Comparison of ENCODE assay signal across 7 mouse cellular contexts in genomic region chr10:53346506-53346905, GRCm38 (mm10). TPM values are rescaled to one million over a fixed set of nuclear protein-coding genes. Genes with fewer than 3 reads are reported as not detected.
A peak's percentile ranks its signal among the peaks of the same experiment; 100 is the strongest.
DNase-seq lines count a peak whose midpoint lies in the region; ATAC-seq and TF ChIP-seq lines count a peak whose summit lies in the region.

No protein-coding gene starts in this region.

- H3K27ac ChIP-seq in liver, embryonic 14.5 days = no peak overlapping the region
- no peak overlapping the region for H3K27ac ChIP-seq in liver, embryonic 11.5 days (ENCODE audit: low read depth, low read length)
- no peak overlapping the region for H3K27ac ChIP-seq in MEL (ENCODE audit: control insufficient read depth, low read depth, low read length)
- H3K27ac ChIP-seq in forebrain, embryonic 15.5 days (replicated peaks) = no peak overlapping the region

- DNase-seq in liver, embryonic 14.5 days (ENCODE audit: low read depth in 3 of 3, low spot score in 3 of 3) = no peak
- no peak for DNase-seq in liver, embryonic 11.5 days (ENCODE audit: low spot score)
- peak; percentile 79 for DNase-seq in MEL (ENCODE audit: low read depth, low spot score)
- DNase-seq in brain, embryonic 14.5 days (ENCODE audit: low read depth) = peak; percentile 75
- peak; percentile 14 for DNase-seq in layer of hippocampus, adult 9-11 months
- DNase-seq in retina, postnatal 7 days (ENCODE audit: low read depth, low spot score) = peak; percentile 21

- TF ChIP-seq POLR2A in MEL (IDR thresholded peaks at IDR 0.05; ENCODE audit: control insufficient read depth in 1 of 2, insufficient read depth in 1 of 2, low read depth in 1 of 2, low read length in 2 of 2, poor library complexity in 1 of 2) = no peak
- TF ChIP-seq POLR2A in brain, embryonic 14.5 days (IDR thresholded peaks at IDR 0.05; ENCODE audit: borderline replicate concordance, extremely low read depth, insufficient read depth, insufficient read length, poor library complexity, severe bottlenecking) = no peak

- peak; percentile 79 for TF ChIP-seq CTCF in liver, embryonic 14.5 days (IDR thresholded peaks at IDR 0.05; ENCODE audit: low read depth)
- TF ChIP-seq CTCF in MEL (IDR thresholded peaks at IDR 0.05 in 2 of 3, conservative IDR thresholded peaks at IDR 0.05 in 1 of 3; ENCODE audit: control insufficient read depth in 1 of 3, insufficient read depth in 1 of 3, low read depth in 2 of 3, low read length in 3 of 3, poor library complexity in 1 of 3, severe bottlenecking in 1 of 3) = peak; percentile 63 to 91 (median 87)
- TF ChIP-seq CTCF in brain, embryonic 14.5 days (IDR thresholded peaks at IDR 0.05; ENCODE audit: borderline replicate concordance, extremely low read depth, insufficient read depth, insufficient read length) = peak; percentile 76; the same call in 1 of the 2 replicates

- WGBS in liver, embryonic 14.5 days (ENCODE audit: insufficient replicate concordance) = 45% methylated on average over 3 of the region's 3 CpGs
- 56% methylated on average over 3 of the region's 3 CpGs for WGBS in liver, embryonic 11.5 days
- WGBS in forebrain, embryonic 15.5 days = 52% methylated on average over 3 of the region's 3 CpGs

- no peaks in the 10 kb centered on the region for H3K36me3 ChIP-seq in liver, embryonic 14.5 days (replicated peaks; ENCODE audit: control insufficient read depth, insufficient read depth, low read depth)
- H3K36me3 ChIP-seq in liver, embryonic 11.5 days (ENCODE audit: control insufficient read depth, insufficient read depth, low read length) = no peaks in the 10 kb centered on the region
- peaks cover 0 to 11% of the 10 kb centered on the region in 2 experiments; a peak in 2 of 4 replicates for H3K36me3 ChIP-seq in MEL (ENCODE audit: control insufficient read depth in 1 of 2, insufficient read depth in 2 of 2, low read length in 2 of 2)
- H3K36me3 ChIP-seq in forebrain, embryonic 15.5 days = peaks cover 4% of the 10 kb centered on the region; the same call in 1 of the 2 replicates

- H3K9me3 ChIP-seq in liver, embryonic 14.5 days (ENCODE audit: control insufficient read depth, low read length) = no peaks in the 10 kb centered on the region
- H3K9me3 ChIP-seq in liver, embryonic 11.5 days (ENCODE audit: control insufficient read depth, low read length) = no peaks in the 10 kb centered on the region
- H3K9me3 ChIP-seq in MEL (replicated peaks; ENCODE audit: insufficient read depth, low read length) = no peaks in the 10 kb centered on the region
- H3K9me3 ChIP-seq in forebrain, embryonic 15.5 days = no peaks in the 10 kb centered on the region

- no peak overlapping the region for H3K4me2 ChIP-seq in liver, embryonic 14.5 days (ENCODE audit: low read depth)
- no peak overlapping the region for H3K4me2 ChIP-seq in liver, embryonic 11.5 days
- no peak overlapping the region for H3K4me2 ChIP-seq in forebrain, embryonic 15.5 days (replicated peaks)

- no peak for ATAC-seq in liver, embryonic 14.5 days (ENCODE audit: insufficient read depth)
- ATAC-seq in liver, embryonic 11.5 days (replicated peaks; ENCODE audit: low FRiP score) = no peak
- peak; percentile 47 for ATAC-seq in forebrain, embryonic 15.5 days (replicated peaks)

- no peak for TF ChIP-seq EP300 in liver, embryonic 14.5 days (IDR thresholded peaks at IDR 0.05; ENCODE audit: low read depth)
- no peak for TF ChIP-seq EP300 in MEL (IDR thresholded peaks at IDR 0.05; ENCODE audit: low read depth in 1 of 2, low read length in 2 of 2)

- no peaks in the 10 kb centered on the region for H3K79me2 ChIP-seq in MEL (ENCODE audit: control insufficient read depth, insufficient read depth, low read length, poor library complexity)

- no peaks in the 10 kb centered on the region for H3K27me3 ChIP-seq in liver, embryonic 14.5 days (ENCODE audit: control insufficient read depth, insufficient read depth, low read length)
- no peaks in the 10 kb centered on the region for H3K27me3 ChIP-seq in liver, embryonic 11.5 days (replicated peaks; ENCODE audit: control insufficient read depth, insufficient read depth, low read length)
- H3K27me3 ChIP-seq in MEL (ENCODE audit: control insufficient read depth in 1 of 2, insufficient read depth in 2 of 2, low read length in 2 of 2) = no peaks in the 10 kb centered on the region
- no peaks in the 10 kb centered on the region for H3K27me3 ChIP-seq in forebrain, embryonic 15.5 days

- H3K9ac ChIP-seq in liver, embryonic 14.5 days (replicated peaks) = no peak overlapping the region
- no peak overlapping the region for H3K9ac ChIP-seq in liver, embryonic 11.5 days (ENCODE audit: low read depth, low read length)
- H3K9ac ChIP-seq in MEL (ENCODE audit: control insufficient read depth, low read depth, low read length, poor library complexity, severe bottlenecking) = no peak overlapping the region
- no peak overlapping the region for H3K9ac ChIP-seq in forebrain, embryonic 15.5 days (replicated peaks)

- H3K4me3 ChIP-seq in liver, embryonic 14.5 days (ENCODE audit: insufficient read depth in 1 of 2, low read depth in 2 of 2, low read length in 2 of 2) = no peak overlapping the region
- no peak overlapping the region for H3K4me3 ChIP-seq in liver, embryonic 11.5 days (ENCODE audit: low read depth, low read length)
- H3K4me3 ChIP-seq in MEL (ENCODE audit: control insufficient read depth in 1 of 2, insufficient read depth in 1 of 2, low read depth in 2 of 2, low read length in 2 of 2) = no peak overlapping the region
- H3K4me3 ChIP-seq in forebrain, embryonic 15.5 days = no peak overlapping the region

- no peaks in the 10 kb centered on the region for H3K4me1 ChIP-seq in liver, embryonic 14.5 days (replicated peaks; ENCODE audit: control insufficient read depth in 2 of 2, insufficient read depth in 2 of 2, low read length in 1 of 2)
- no peaks in the 10 kb centered on the region for H3K4me1 ChIP-seq in liver, embryonic 11.5 days (replicated peaks; ENCODE audit: control insufficient read depth, insufficient read depth, low read length)
- peaks cover 4 to 12% of the 10 kb centered on the region in 2 experiments; a peak in 3 of 4 replicates for H3K4me1 ChIP-seq in MEL (ENCODE audit: control insufficient read depth in 1 of 2, insufficient read depth in 2 of 2, low read length in 2 of 2)
- peaks cover 3% of the 10 kb centered on the region for H3K4me1 ChIP-seq in forebrain, embryonic 15.5 days

- TF ChIP-seq RAD21 in MEL (IDR thresholded peaks at IDR 0.05; ENCODE audit: low read depth, low read length) = peak; percentile 61

TF ChIP-seq in MEL, 35 proteins besides CTCF, POLR2A, EP300 and RAD21:
- peak; percentile 48; the same call in 1 of the 2 replicates for TF ChIP-seq ZC3H11A (IDR thresholded peaks at IDR 0.05; ENCODE audit: low read depth, low read length)
- TF ChIP-seq JUND (IDR thresholded peaks at IDR 0.05; ENCODE audit: low read depth, low read length) = no peak
- TF ChIP-seq SMC3 (IDR thresholded peaks at IDR 0.05; ENCODE audit: low read depth, low read length) = peak; percentile 92
- TF ChIP-seq MXI1 (IDR thresholded peaks at IDR 0.05; ENCODE audit: low read depth, low read length) = no peak

RNA-seq across cellular contexts. Expression of gene Pln, which starts 9.0 kb away (rescaled TPM):
- polyA plus RNA-seq in liver, embryonic 14.5 days (2012; rRNA removed) = 0.08 TPM in 1 of 2 replicates, not detected in the other
- polyA plus RNA-seq in liver, embryonic 14.5 days (2014; fragmentation: Nextera tagmentation; extraction: Ambion mirVana) = 0.14 and 0.25 TPM in 2 replicates
- polyA plus RNA-seq in liver, embryonic 11.5 days (2014; fragmentation: Nextera tagmentation; extraction: Ambion mirVana) = 0.94 and 2.5 TPM in 2 replicates
- total RNA-seq in MEL (2012; rRNA removed) = 0.92 and 1.3 TPM in 2 replicates
- under 1 TPM in 1 of 2 experiments, not detected in 1; 0.22 TPM for polyA plus RNA-seq in MEL (2012; ENCODE audit: insufficient read depth in 1 of 2, insufficient read length in 2 of 2, low read depth in 1 of 2, low replicate concordance in 2 of 2, missing spikeins in 1 of 2)
- polyA plus RNA-seq in brain, embryonic 14.5 days (2012; rRNA removed) = 0.06 and 0.07 TPM in 2 replicates
- polyA plus RNA-seq in forebrain, embryonic 15.5 days (2015; fragmentation: Nextera tagmentation; extraction: Ambion mirVana) = 1.9 and 2.6 TPM in 2 replicates

RNA-seq across cellular contexts. Expression of gene Cep85l, which starts 33.2 kb away (rescaled TPM):
- 1.2 TPM in 2 replicates for polyA plus RNA-seq in liver, embryonic 14.5 days (2012; rRNA removed)
- 1.8 and 1.9 TPM in 2 replicates for polyA plus RNA-seq in liver, embryonic 14.5 days (2014; fragmentation: Nextera tagmentation; extraction: Ambion mirVana)
- 2.6 and 3.0 TPM in 2 replicates for polyA plus RNA-seq in liver, embryonic 11.5 days (2014; fragmentation: Nextera tagmentation; extraction: Ambion mirVana)
- total RNA-seq in MEL (2012; rRNA removed) = 2.1 and 2.2 TPM in 2 replicates
- polyA plus RNA-seq in MEL (2012; ENCODE audit: insufficient read depth in 1 of 2, insufficient read length in 2 of 2, low read depth in 1 of 2, low replicate concordance in 2 of 2, missing spikeins in 1 of 2) = 10 to 100 TPM in 1 of 2 experiments, 1 to 10 TPM in 1; 3.0 to 43.1 TPM
- 7.5 and 7.9 TPM in 2 replicates for polyA plus RNA-seq in brain, embryonic 14.5 days (2012; rRNA removed)
- polyA plus RNA-seq in forebrain, embryonic 15.5 days (2015; fragmentation: Nextera tagmentation; extraction: Ambion mirVana) = 9.0 and 10.1 TPM in 2 replicates

Comparison
In these comparisons a context has a peak if more than half of its experiments do, and no peak if none do; other contexts are left out.
1. DNase-seq: peak in MEL (single experiment), brain, embryonic 14.5 days (single experiment), layer of hippocampus, adult 9-11 months (single experiment) and retina, postnatal 7 days (single experiment); none in liver, embryonic 14.5 days (0 of 3) and liver, embryonic 11.5 days (single experiment).
2. Peak in every context shown above with its lines, with median percentiles within 50 percentile points of each other: CTCF ChIP-seq.